Mouse (Mus musculus) urinary bladder, postnatal 0 days (tissue): ENCODE results near the gene Map2. TPM values are rescaled to one million over a fixed set of nuclear protein-coding genes. Genes with fewer than 3 reads are reported as not detected.

Experiments
- polyA plus RNA-seq: library from polyadenylated mRNA; unstranded; fragments of >200 nt; fragmentation: Nextera tagmentation; extraction: Ambion mirVana; gene quantifications from 2 replicates; pipeline ENCODE4 v1.2.1, GENCODE M21; 2015

The Map2 gene
- 1.3 and 1.4 TPM in 2 replicates for polyA plus RNA-seq

GRCm38 (mm10) chr1:66175041-66175665, at the start of gene Map2:
Gene Map2, plus strand, starts transcription at chr1:66175273.

GRCm38 (mm10) chr1:66467821-66468703, 293.0 kb downstream of the Map2 start, which contains the start of gene Unc80:
Gene Unc80, plus strand, starts transcription at chr1:66468367.

Other genes with a start within 250 kb of the Map2 start
- not detected in 2 replicates for gene Crygf, start 248.8 kb upstream of the Map2 start, polyA plus RNA-seq